Mouse (Mus musculus): ENCODE data around the gene Sec24d.

DNA sequence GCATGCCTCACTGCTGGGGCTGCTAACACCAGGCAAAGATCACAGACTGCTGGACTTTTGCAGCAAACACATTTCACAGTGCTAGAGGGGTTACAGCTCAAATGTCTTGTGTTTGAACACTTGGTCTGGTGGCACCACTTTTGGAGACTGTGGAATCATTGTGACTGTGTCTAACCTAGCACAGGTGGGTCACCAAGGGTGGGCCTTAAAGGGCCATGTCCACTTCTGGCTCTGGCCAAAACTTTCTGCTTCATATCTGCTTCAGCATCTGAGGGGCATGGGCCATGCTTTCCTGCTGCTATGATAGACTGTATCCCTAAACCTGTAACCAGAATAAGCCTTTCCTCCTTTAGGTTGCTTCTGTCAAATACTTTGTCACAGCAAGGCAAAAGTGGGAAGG lies 29.8 kb upstream of the Sec24d start:
- TF ChIP-seq CTCF (IDR thresholded peaks at IDR 0.05; ENCODE audit: insufficient read depth, low read length): no peak
- TF ChIP-seq POLR2A (IDR thresholded peaks at IDR 0.05; ENCODE audit: borderline replicate concordance, extremely low read depth, low read depth, low read length): no peak

All from lung, adult 2 months (tissue).